ENCODE assay signal across 9 mouse cellular contexts in genomic region chr7:126624774-126625173, GRCm38 (mm10). TPM values are rescaled to one million over a fixed set of nuclear protein-coding genes. Genes with fewer than 3 reads are reported as not detected.
DNase-seq lines count a peak whose midpoint lies in the region; ATAC-seq and TF ChIP-seq lines count a peak whose summit lies in the region.
"Had no signal": no experiment of that assay in that cellular context is flagged by ENCODE, and none has a peak within 500 bp of the region (broad histone marks: within the 10 kb centered on the region; RNA-seq: fewer than 3 reads in every experiment).

No protein-coding gene starts in this region.

- TF ChIP-seq EP300 in CH12.LX (IDR thresholded peaks at IDR 0.05; ENCODE audit: low read length) = no peak

- peak overlapping the region; percentile 3; the same call in 1 of the 2 replicates for H3K4me3 ChIP-seq in heart, embryonic 15.5 days
- peak overlapping the region; percentile 42 to 49 (median 45) for H3K4me3 ChIP-seq in CH12.LX (replicated peaks in 1 of 3; ENCODE audit: low read depth in 2 of 3, low read length in 2 of 3, poor library complexity in 1 of 3)
- peak overlapping the region; percentile 37 for H3K4me3 ChIP-seq in bone marrow, adult 2 months (replicated peaks; ENCODE audit: control insufficient read depth, low read depth, low read length)
- H3K4me3 ChIP-seq in lung, embryonic 14.5 days (ENCODE audit: low read depth, low read length) = no peak overlapping the region; the same call in 1 of the 2 replicates

- H3K4me1 ChIP-seq in heart, embryonic 15.5 days (replicated peaks) = peaks cover 18% of the 10 kb centered on the region
- H3K4me1 ChIP-seq in CH12.LX (ENCODE audit: control insufficient read depth in 1 of 2, insufficient read depth in 2 of 2) = peaks cover 18 to 38% of the 10 kb centered on the region in 2 experiments
- peaks cover 4% of the 10 kb centered on the region for H3K4me1 ChIP-seq in bone marrow, adult 2 months (ENCODE audit: control insufficient read depth, insufficient read depth, low read length)
- H3K4me1 ChIP-seq in lung, embryonic 14.5 days (ENCODE audit: insufficient read depth) = 0 out of 2 replicates have a peak, but pooled peaks cover 6% of the 10 kb centered on the region

- dilution Hi-C loops in CH12.LX (cut with MboI; ENCODE audit: extremely low pct_ligation_motif_present, extremely low pct_unique_long_range_greater_than_20kb, low sequenced_read_pairs) = no loop called here

- intact Hi-C loops in heart, postnatal 36 days (cut with DNase I) = no loop called here

- no peak overlapping the region; the same call in 1 of the 2 replicates for H3K4me2 ChIP-seq in heart, embryonic 15.5 days
- H3K4me2 ChIP-seq in CH12.LX (ENCODE audit: insufficient read depth, low read depth, poor library complexity, severe bottlenecking) = 0 out of 2 replicates have a peak overlapping the region, but pooled peaks have one; percentile 10
- peak overlapping the region; percentile 16; the same call in 1 of the 2 replicates for H3K4me2 ChIP-seq in lung, embryonic 14.5 days

- H3K9me3 ChIP-seq in heart, embryonic 15.5 days (replicated peaks) = no peaks in the 10 kb centered on the region
- no peaks in the 10 kb centered on the region for H3K9me3 ChIP-seq in CH12.LX (replicated peaks; ENCODE audit: low read length)
- no peaks in the 10 kb centered on the region for H3K9me3 ChIP-seq in lung, embryonic 14.5 days (ENCODE audit: low read depth, low read length)

- no peaks in the 10 kb centered on the region for H3K36me3 ChIP-seq in heart, embryonic 15.5 days
- H3K36me3 ChIP-seq in CH12.LX (replicated peaks in 1 of 2; ENCODE audit: control insufficient read depth in 1 of 2, insufficient read depth in 1 of 2, low read length in 1 of 2) = peaks cover 0 to 20% of the 10 kb centered on the region in 2 experiments
- no peaks in the 10 kb centered on the region for H3K36me3 ChIP-seq in lung, embryonic 14.5 days (ENCODE audit: insufficient read depth)

- no peak for TF ChIP-seq RAD21 in CH12.LX (IDR thresholded peaks at IDR 0.05; ENCODE audit: low read depth, low read length)

- 56% methylated on average over 16 of the region's 16 CpGs for WGBS in heart, embryonic 15.5 days
- 86% methylated on average over 16 of the region's 16 CpGs for WGBS in bone marrow, adult 2 months
- WGBS in lung, embryonic 14.5 days = 51% methylated on average over 16 of the region's 16 CpGs

- no peak for ATAC-seq in heart, embryonic 15.5 days (replicated peaks; ENCODE audit: insufficient number of reproducible peaks, insufficient read depth, low FRiP score, low read depth)
- no peak for ATAC-seq in lung, embryonic 14.5 days (ENCODE audit: insufficient read depth)
- ATAC-seq in megakaryocyte progenitor cell, adult 5-6 weeks (replicated peaks; ENCODE audit: poor library complexity) = no peak

- in situ Hi-C loops in CH12.LX (cut with MboI; ENCODE audit: low pct_ligation_motif_present, low pct_unique_long_range_greater_than_20kb, low sequenced_read_pairs) = loop anchor here (5.0 kb wide), 1 partner anchor 42 kb away; the partner anchor contains the start of gene Apobr

- no peak for DNase-seq in heart, postnatal 36 days
- DNase-seq in CH12.LX (ENCODE audit: extremely low read depth) = no peak
- DNase-seq in lung, embryonic 14.5 days = no peak
- DNase-seq in thymus, postnatal 4 days = no peak
- no peak for DNase-seq in thymus, postnatal 14 days

- H3K9ac ChIP-seq in heart, embryonic 15.5 days = no peak overlapping the region
- peak overlapping the region; percentile 32; the same call in 1 of the 2 replicates for H3K9ac ChIP-seq in CH12.LX (ENCODE audit: insufficient read depth, low read depth)
- no peak overlapping the region for H3K9ac ChIP-seq in lung, embryonic 14.5 days

- TF ChIP-seq CTCF in CH12.LX (conservative IDR thresholded peaks at IDR 0.05 in 1 of 2, IDR thresholded peaks at IDR 0.05 in 1 of 2; ENCODE audit: low read depth in 2 of 2, low read length in 2 of 2) = no peak
- no peak for TF ChIP-seq CTCF in bone marrow, adult 2 months (IDR thresholded peaks at IDR 0.05; ENCODE audit: control insufficient read depth, insufficient read depth, low read length)
- no peak for TF ChIP-seq CTCF in lung, embryonic 14.5 days (IDR thresholded peaks at IDR 0.05; ENCODE audit: low read depth)

- TF ChIP-seq POLR2A in CH12.LX (IDR thresholded peaks at IDR 0.05; ENCODE audit: low read depth, low read length) = no peak
- TF ChIP-seq POLR2A in bone marrow, adult 2 months (IDR thresholded peaks at IDR 0.05; ENCODE audit: borderline replicate concordance, control insufficient read depth, low read depth, low read length) = no peak

- H3K27ac ChIP-seq in heart, embryonic 15.5 days = no peak overlapping the region; the same call in 1 of the 2 replicates
- H3K27ac ChIP-seq in CH12.LX (ENCODE audit: insufficient read depth, low read depth) = no peak overlapping the region
- H3K27ac ChIP-seq in bone marrow, adult 2 months (ENCODE audit: control insufficient read depth, insufficient read depth, low read depth, low read length, poor library complexity) = no peak overlapping the region
- H3K27ac ChIP-seq in lung, embryonic 14.5 days (ENCODE audit: low read depth) = no peak overlapping the region

- no peaks in the 10 kb centered on the region for H3K79me2 ChIP-seq in CH12.LX (replicated peaks; ENCODE audit: control insufficient read depth, extremely low read depth, insufficient read depth, poor library complexity, severe bottlenecking)

- no peaks in the 10 kb centered on the region for H3K27me3 ChIP-seq in heart, embryonic 15.5 days
- no peaks in the 10 kb centered on the region for H3K27me3 ChIP-seq in CH12.LX (replicated peaks)
- H3K27me3 ChIP-seq in lung, embryonic 14.5 days (ENCODE audit: insufficient read depth, low read length) = no peaks in the 10 kb centered on the region

TF ChIP-seq in CH12.LX, 34 proteins besides CTCF, POLR2A, EP300 and RAD21 (continues in another document):
- TF ChIP-seq JUN (IDR thresholded peaks at IDR 0.05; ENCODE audit: insufficient read depth, low read depth, low read length) = no peak
- TF ChIP-seq ZMIZ1 (IDR thresholded peaks at IDR 0.05; ENCODE audit: low read depth, low read length) = no peak
- no peak for TF ChIP-seq MEF2A (IDR thresholded peaks at IDR 0.05; ENCODE audit: borderline replicate concordance, low read depth, low read length)
- TF ChIP-seq MAFK (IDR thresholded peaks at IDR 0.05; ENCODE audit: insufficient replicate concordance, low read length) = no peak

RNA-seq across cellular contexts. Expression of gene Nupr1, which starts 5.9 kb away (rescaled TPM):
- polyA plus RNA-seq in heart, embryonic 15.5 days (2015; fragmentation: Nextera tagmentation; extraction: Ambion mirVana) = 14.2 and 19.8 TPM in 2 replicates
- 1 to 10 TPM; 7.2 to 9.9 TPM for total RNA-seq in heart, postnatal 36 days (2021)
- 4.9 and 13.9 TPM in 2 replicates for total RNA-seq in CH12.LX (2012; rRNA removed)
- 5.5 and 6.4 TPM in 2 replicates for total RNA-seq in CH12.LX (2014; rRNA removed)
- polyA plus RNA-seq in CH12.LX (2012; ENCODE audit: insufficient read length, low read depth) = 12.5 and 13.5 TPM in 2 replicates
- 28.1 and 37.6 TPM in 2 replicates for polyA plus RNA-seq in bone marrow, adult 2 months (2011; ENCODE audit: insufficient read depth, insufficient read length, low replicate concordance, missing spikeins)
- polyA plus RNA-seq in lung, embryonic 14.5 days (2014; fragmentation: Nextera tagmentation; extraction: Ambion mirVana) = 9.7 and 10.7 TPM in 2 replicates
- total RNA-seq in megakaryocyte progenitor cell, adult 5-6 weeks (2015) = 0.17 and 1.6 TPM in 2 replicates
- 0.92 and 1.3 TPM in 2 replicates for total RNA-seq in megakaryocyte progenitor cell, adult 5-6 weeks (2017)

RNA-seq across cellular contexts. Expression of gene Sgf29, which starts 24.3 kb away (rescaled TPM):
- 21.0 and 33.5 TPM in 2 replicates for polyA plus RNA-seq in heart, embryonic 15.5 days (2015; fragmentation: Nextera tagmentation; extraction: Ambion mirVana)
- 10 to 100 TPM; 21.8 to 25.2 TPM for total RNA-seq in heart, postnatal 36 days (2021)
- total RNA-seq in CH12.LX (2012; rRNA removed) (45.9 and 55.6 TPM in 2 replicates), CH12.LX (2014; rRNA removed) (20.5 and 31.7 TPM in 2 replicates)
- 70.0 and 71.7 TPM in 2 replicates for polyA plus RNA-seq in CH12.LX (2012; ENCODE audit: insufficient read length, low read depth)
- 25.8 and 27.0 TPM in 2 replicates for polyA plus RNA-seq in bone marrow, adult 2 months (2011; ENCODE audit: insufficient read depth, insufficient read length, low replicate concordance, missing spikeins)
- 49.5 and 61.3 TPM in 2 replicates for polyA plus RNA-seq in lung, embryonic 14.5 days (2014; fragmentation: Nextera tagmentation; extraction: Ambion mirVana)
- 65.7 and 74.6 TPM in 2 replicates for total RNA-seq in megakaryocyte progenitor cell, adult 5-6 weeks (2015)
- total RNA-seq in megakaryocyte progenitor cell, adult 5-6 weeks (2017) = 40.1 and 52.5 TPM in 2 replicates

RNA-seq across cellular contexts. Expression of gene Il27, which starts 30.0 kb away (rescaled TPM):
- polyA plus RNA-seq in heart, embryonic 15.5 days (2015; fragmentation: Nextera tagmentation; extraction: Ambion mirVana) = 0.13 and 0.23 TPM in 2 replicates
- not detected for total RNA-seq in heart, postnatal 36 days (2021)
- total RNA-seq in CH12.LX (2012; rRNA removed) (not detected in 2 replicates), CH12.LX (2014; rRNA removed) (not detected in 2 replicates)
- 0.31 TPM in 1 of 2 replicates, not detected in the other for polyA plus RNA-seq in CH12.LX (2012; ENCODE audit: insufficient read length, low read depth)
- 1.9 and 6.0 TPM in 2 replicates for polyA plus RNA-seq in bone marrow, adult 2 months (2011; ENCODE audit: insufficient read depth, insufficient read length, low replicate concordance, missing spikeins)
- not detected in 2 replicates for polyA plus RNA-seq in lung, embryonic 14.5 days (2014; fragmentation: Nextera tagmentation; extraction: Ambion mirVana)
- total RNA-seq in megakaryocyte progenitor cell, adult 5-6 weeks (2015) = 0.81 TPM in 1 of 2 replicates, not detected in the other
- total RNA-seq in megakaryocyte progenitor cell, adult 5-6 weeks (2017) = 0.29 and 1.1 TPM in 2 replicates
- polyA plus RNA-seq: stomach, embryonic 14.5 days had no signal

RNA-seq across cellular contexts. Expression of gene Cln3, which starts 39.2 kb away (rescaled TPM):
- polyA plus RNA-seq in heart, embryonic 15.5 days (2015; fragmentation: Nextera tagmentation; extraction: Ambion mirVana) = 17.6 and 20.7 TPM in 2 replicates
- total RNA-seq in heart, postnatal 36 days (2021) = 10 to 100 TPM; 14.8 to 16.3 TPM
- total RNA-seq in CH12.LX (2012; rRNA removed) (20.7 and 21.9 TPM in 2 replicates), CH12.LX (2014; rRNA removed) (19.1 and 19.2 TPM in 2 replicates)
- polyA plus RNA-seq in CH12.LX (2012; ENCODE audit: insufficient read length, low read depth) = 46.2 and 47.2 TPM in 2 replicates
- 98.2 and 269 TPM in 2 replicates for polyA plus RNA-seq in bone marrow, adult 2 months (2011; ENCODE audit: insufficient read depth, insufficient read length, low replicate concordance, missing spikeins)
- polyA plus RNA-seq in lung, embryonic 14.5 days (2014; fragmentation: Nextera tagmentation; extraction: Ambion mirVana) = 24.1 and 27.3 TPM in 2 replicates
- 33.0 and 36.3 TPM in 2 replicates for total RNA-seq in megakaryocyte progenitor cell, adult 5-6 weeks (2015)
- total RNA-seq in megakaryocyte progenitor cell, adult 5-6 weeks (2017) = 9.2 and 19.9 TPM in 2 replicates

RNA-seq across cellular contexts. Expression of gene Apobr, which starts 40.0 kb away (rescaled TPM):
- 0.34 and 0.81 TPM in 2 replicates for polyA plus RNA-seq in heart, embryonic 15.5 days (2015; fragmentation: Nextera tagmentation; extraction: Ambion mirVana)
- total RNA-seq in heart, postnatal 36 days (2021) = under 1 TPM; 0.41 to 0.53 TPM
- 1.3 and 1.8 TPM in 2 replicates for total RNA-seq in CH12.LX (2012; rRNA removed)
- total RNA-seq in CH12.LX (2014; rRNA removed) = 1.5 and 1.6 TPM in 2 replicates
- polyA plus RNA-seq in CH12.LX (2012; ENCODE audit: insufficient read length, low read depth) = 9.7 and 10.1 TPM in 2 replicates
- polyA plus RNA-seq in bone marrow, adult 2 months (2011; ENCODE audit: insufficient read depth, insufficient read length, low replicate concordance, missing spikeins) = 21.2 and 45.7 TPM in 2 replicates
- polyA plus RNA-seq in lung, embryonic 14.5 days (2014; fragmentation: Nextera tagmentation; extraction: Ambion mirVana) = 0.32 and 0.54 TPM in 2 replicates
- total RNA-seq in megakaryocyte progenitor cell, adult 5-6 weeks (2015) = 1.1 and 1.9 TPM in 2 replicates
- total RNA-seq in megakaryocyte progenitor cell, adult 5-6 weeks (2017) = 4.2 and 4.9 TPM in 2 replicates
